Mouse (Mus musculus): ENCODE measurements at regions not wholly inside any gene's neighbourhood (a gene's known extent, or its start where the extent isn't known, plus 50 kb on each side); places are given as distances from the start of the nearest gene placed in this dataset.

- Histone ChIP-seq H3K4me3 (ENCODE audit: insufficient read depth, low read length) (no peak overlapping the region), H3K4me1 (ENCODE audit: control insufficient read depth, insufficient read depth, low read length) (no peaks in the 10 kb centered on the region), H3K27ac (ENCODE audit: insufficient read depth, low read depth, low read length) (no peak overlapping the region)
- TF ChIP-seq CTCF (IDR thresholded peaks at IDR 0.05; ENCODE audit: low read depth, low read length) (no peak), POLR2A (IDR thresholded peaks at IDR 0.05; ENCODE audit: borderline replicate concordance, low read depth, low read length) (no peak)
Measured at GRCm38 (mm10) chr13:111183293-111183692, 71.5 kb upstream of the Actbl2 start.

- H3K4me3 ChIP-seq (ENCODE audit: insufficient read depth, low read length) = no peak overlapping the region
Measured at GRCm38 (mm10) chr13:111185799-111186198, 69.0 kb upstream of the Actbl2 start.

GRCm38 (mm10) chr13:111186833-111187232 is 68.0 kb upstream of the Actbl2 start:
- TF ChIP-seq CTCF (IDR thresholded peaks at IDR 0.05; ENCODE audit: low read depth, low read length) (no peak), POLR2A (IDR thresholded peaks at IDR 0.05; ENCODE audit: borderline replicate concordance, low read depth, low read length) (no peak)
- H3K4me3 ChIP-seq (ENCODE audit: insufficient read depth, low read length) = no peak overlapping the region
- H3K4me1 ChIP-seq (ENCODE audit: control insufficient read depth, insufficient read depth, low read length) = no peaks in the 10 kb centered on the region
- no peak overlapping the region for H3K27ac ChIP-seq (ENCODE audit: insufficient read depth, low read depth, low read length)

More at GRCm38 (mm10) chr13:111185799-111186198, 69.0 kb upstream of the Actbl2 start:
- H3K4me1 ChIP-seq (ENCODE audit: control insufficient read depth, insufficient read depth, low read length) = no peaks in the 10 kb centered on the region
- no peak for TF ChIP-seq POLR2A (IDR thresholded peaks at IDR 0.05; ENCODE audit: borderline replicate concordance, low read depth, low read length)
- no peak for TF ChIP-seq CTCF (IDR thresholded peaks at IDR 0.05; ENCODE audit: low read depth, low read length)
- no peak overlapping the region for H3K27ac ChIP-seq (ENCODE audit: insufficient read depth, low read depth, low read length)

- Histone ChIP-seq H3K4me1 (ENCODE audit: control insufficient read depth, insufficient read depth, low read length) (no peaks in the 10 kb centered on the region), H3K4me3 (ENCODE audit: insufficient read depth, low read length) (no peak overlapping the region), H3K27ac (ENCODE audit: insufficient read depth, low read depth, low read length) (no peak overlapping the region)
- TF ChIP-seq CTCF (IDR thresholded peaks at IDR 0.05; ENCODE audit: low read depth, low read length) = no peak
- no peak for TF ChIP-seq POLR2A (IDR thresholded peaks at IDR 0.05; ENCODE audit: borderline replicate concordance, low read depth, low read length)
Measured at GRCm38 (mm10) chr13:111193919-111194318, 60.9 kb upstream of the Actbl2 start.

- no peaks in the 10 kb centered on the region for H3K4me1 ChIP-seq (ENCODE audit: control insufficient read depth, insufficient read depth, low read length)
- no peak overlapping the region for H3K27ac ChIP-seq (ENCODE audit: insufficient read depth, low read depth, low read length)
- H3K4me3 ChIP-seq (ENCODE audit: insufficient read depth, low read length) = no peak overlapping the region
- TF ChIP-seq CTCF (IDR thresholded peaks at IDR 0.05; ENCODE audit: low read depth, low read length) (no peak), POLR2A (IDR thresholded peaks at IDR 0.05; ENCODE audit: borderline replicate concordance, low read depth, low read length) (no peak)
Measured at GRCm38 (mm10) chr13:111194337-111194736, 60.5 kb upstream of the Actbl2 start.

- no peak overlapping the region for H3K4me3 ChIP-seq (ENCODE audit: insufficient read depth, low read length)
- no peak overlapping the region for H3K27ac ChIP-seq (ENCODE audit: insufficient read depth, low read depth, low read length)
- H3K4me1 ChIP-seq (ENCODE audit: control insufficient read depth, insufficient read depth, low read length) = no peaks in the 10 kb centered on the region
- TF ChIP-seq CTCF (IDR thresholded peaks at IDR 0.05; ENCODE audit: low read depth, low read length) (no peak), POLR2A (IDR thresholded peaks at IDR 0.05; ENCODE audit: borderline replicate concordance, low read depth, low read length) (no peak)
Measured at GRCm38 (mm10) chr13:111201532-111201931, 53.3 kb upstream of the Actbl2 start.

GRCm38 (mm10) chr13:111204580-111205285 is 50.1 kb upstream of the Actbl2 start:
- no peak overlapping the region for H3K4me3 ChIP-seq (ENCODE audit: insufficient read depth, low read length)
- TF ChIP-seq POLR2A (IDR thresholded peaks at IDR 0.05; ENCODE audit: borderline replicate concordance, low read depth, low read length) (no peak), CTCF (IDR thresholded peaks at IDR 0.05; ENCODE audit: low read depth, low read length) (no peak)
- H3K27ac ChIP-seq (ENCODE audit: insufficient read depth, low read depth, low read length) = no peak overlapping the region
- no peaks in the 10 kb centered on the region for H3K4me1 ChIP-seq (ENCODE audit: control insufficient read depth, insufficient read depth, low read length)
